9 mouse cellular contexts compared by ENCODE assay signal in the genomic region with DNA sequence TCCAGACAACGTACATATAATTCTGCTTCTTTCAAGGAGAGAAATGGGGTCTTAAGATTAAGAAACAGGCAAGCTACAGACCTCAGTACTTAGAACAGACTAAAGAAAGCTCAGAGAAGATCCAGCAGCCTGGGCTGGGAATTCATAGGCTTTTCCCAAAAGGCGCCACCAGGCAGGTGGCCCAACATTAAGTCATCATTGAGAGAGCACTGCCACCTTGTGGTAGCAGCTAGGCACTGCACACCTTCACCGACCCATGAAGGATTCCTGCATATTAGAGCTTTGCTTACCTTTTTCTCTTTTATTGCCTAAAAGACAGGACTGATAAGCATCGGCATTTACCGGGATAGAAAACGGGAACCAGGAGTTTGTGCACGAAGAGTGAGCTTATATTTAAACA. TPM values are rescaled to one million over a fixed set of nuclear protein-coding genes. Genes with fewer than 3 reads are reported as not detected.
DNase-seq lines count a peak whose midpoint lies in the region; ATAC-seq and TF ChIP-seq lines count a peak whose summit lies in the region.
"Had no signal": no experiment of that assay in that cellular context is flagged by ENCODE, and none has a peak within 500 bp of the region (broad histone marks: within the 10 kb centered on the region; RNA-seq: fewer than 3 reads in every experiment).

No protein-coding gene starts in this region.

- peak; percentile 79 for ATAC-seq in activated CD4-positive, CD25-positive, alpha-beta regulatory T cell, adult 4 months
- no peak for ATAC-seq in limb, embryonic 11.5 days (ENCODE audit: insufficient number of reproducible peaks, low FRiP score, low TSS enrichment, low read depth)

- H3K9me3 ChIP-seq in limb, embryonic 11.5 days (ENCODE audit: control insufficient read depth, low read length), result no peaks in the 10 kb centered on the region

- TF ChIP-seq CTCF in gastrocnemius, adult 2 months (IDR thresholded peaks at IDR 0.05), result peak; percentile 99

- H3K36me3 ChIP-seq in limb, embryonic 11.5 days (ENCODE audit: control insufficient read depth, insufficient read depth, low read length), result no peaks in the 10 kb centered on the region

- H3K27me3 ChIP-seq in limb, embryonic 11.5 days (ENCODE audit: control insufficient read depth, insufficient read depth, low read length), result no peaks in the 10 kb centered on the region

- no peak overlapping the region for H3K27ac ChIP-seq in gastrocnemius, adult 2 months
- no peak overlapping the region for H3K27ac ChIP-seq in limb, embryonic 11.5 days (replicated peaks; ENCODE audit: low read depth, low read length)

- DNase-seq in A20 (ENCODE audit: low read depth, low spot score), result peak; percentile 55
- peak; percentile 79 to 87 for DNase-seq in cerebellum, postnatal 4 days (ENCODE audit: low spot score in 2 of 2)
- DNase-seq in gastrocnemius, adult 2 months, result peak; percentile 70
- peak; percentile 55 to 81 for DNase-seq in kidney, adult 8-10 months
- peak; percentile 81 for DNase-seq in limb, embryonic 11.5 days (ENCODE audit: low spot score)
- DNase-seq in natural killer cell, adult 2 months (ENCODE audit: low spot score in 2 of 2), result peak; percentile 10 to 46
- peak; percentile 81 for DNase-seq in testis, postnatal 10 days (ENCODE audit: low spot score)

- peak overlapping the region; percentile 37 for H3K4me3 ChIP-seq in gastrocnemius, adult 2 months
- H3K4me3 ChIP-seq in limb, embryonic 11.5 days (ENCODE audit: low read depth, low read length), result no peak overlapping the region
- H3K4me3 ChIP-seq: erythroblast, embryonic 14.5 days had no signal

- no peak overlapping the region for H3K4me2 ChIP-seq in limb, embryonic 11.5 days (ENCODE audit: low read depth, severe bottlenecking)

- intact Hi-C loops in gastrocnemius, adult 2 months (cut with DNase I), result loop anchor here (1.0 to 5.0 kb wide), 3 partner anchors 81 to 169 kb away; no protein-coding TSS in a partner anchor

- no peaks in the 10 kb centered on the region for H3K4me1 ChIP-seq in limb, embryonic 11.5 days (ENCODE audit: control insufficient read depth, insufficient read depth, low read length)

- 21% methylated on average over 7 of the region's 7 CpGs for WGBS in limb, embryonic 11.5 days

- no peak overlapping the region for H3K9ac ChIP-seq in limb, embryonic 11.5 days (ENCODE audit: low read length)

RNA-seq across cellular contexts. Expression of gene Rgr, which starts 15.5 kb away (rescaled TPM):
- polyA plus RNA-seq in activated CD4-positive, CD25-positive, alpha-beta regulatory T cell, adult 4 months (2017; shearing (Covaris generic)), result not detected
- not detected for total RNA-seq in gastrocnemius, adult 2 months (2021)
- polyA plus RNA-seq in limb, embryonic 11.5 days (2014; fragmentation: Nextera tagmentation; extraction: Ambion mirVana), result not detected in 2 replicates
- polyA plus RNA-seq: erythroblast, embryonic 14.5 days had no signal

RNA-seq across cellular contexts. Expression of gene Lrit1, which starts 21.4 kb away (rescaled TPM):
- not detected for polyA plus RNA-seq in activated CD4-positive, CD25-positive, alpha-beta regulatory T cell, adult 4 months (2017; shearing (Covaris generic))
- not detected for total RNA-seq in gastrocnemius, adult 2 months (2021)
- polyA plus RNA-seq in limb, embryonic 11.5 days (2014; fragmentation: Nextera tagmentation; extraction: Ambion mirVana), result not detected in 2 replicates
- polyA plus RNA-seq: erythroblast, embryonic 14.5 days had no signal

RNA-seq across cellular contexts. Expression of gene Lrit2, which starts 34.5 kb away (rescaled TPM):
- polyA plus RNA-seq in activated CD4-positive, CD25-positive, alpha-beta regulatory T cell, adult 4 months (2017; shearing (Covaris generic)), result not detected
- not detected for total RNA-seq in gastrocnemius, adult 2 months (2021)
- not detected in 2 replicates for polyA plus RNA-seq in limb, embryonic 11.5 days (2014; fragmentation: Nextera tagmentation; extraction: Ambion mirVana)
- polyA plus RNA-seq: erythroblast, embryonic 14.5 days had no signal

Comparison
In these comparisons a context has a peak if more than half of its experiments do, and no peak if none do; other contexts are left out.
1. DNase-seq: peak in every context shown above with its lines; median percentile 83 in cerebellum, postnatal 4 days; 81 in limb, embryonic 11.5 days; 81 in testis, postnatal 10 days; 70 in gastrocnemius, adult 2 months; 68 in kidney, adult 8-10 months; 55 in A20; 28 in natural killer cell, adult 2 months.